Mouse (Mus musculus): ENCODE results near the gene Srsf5.

The Srsf5 gene

DNA sequence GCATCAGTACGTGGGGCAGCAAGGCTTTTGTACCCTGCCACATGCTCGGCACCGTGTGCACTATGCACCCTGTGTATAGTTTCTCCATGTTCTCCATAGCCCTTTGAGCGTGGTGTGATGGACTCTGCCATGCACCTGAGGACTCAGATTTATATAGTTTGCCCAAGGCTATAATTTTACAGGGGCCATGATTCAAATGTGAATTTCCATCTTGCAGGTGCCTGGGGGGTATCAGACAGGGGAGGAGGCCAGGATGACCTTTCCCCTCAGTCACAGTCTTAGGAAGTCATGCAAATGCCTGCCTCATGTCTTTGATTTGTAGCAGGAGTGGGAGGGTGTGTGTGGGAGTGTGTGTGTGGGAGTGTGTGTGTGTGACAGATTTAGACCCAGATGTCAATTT lies 52.3 kb downstream of the Srsf5 start:
- DNase-seq (ENCODE audit: low spot score in 2 of 2) = no peak

DNA sequence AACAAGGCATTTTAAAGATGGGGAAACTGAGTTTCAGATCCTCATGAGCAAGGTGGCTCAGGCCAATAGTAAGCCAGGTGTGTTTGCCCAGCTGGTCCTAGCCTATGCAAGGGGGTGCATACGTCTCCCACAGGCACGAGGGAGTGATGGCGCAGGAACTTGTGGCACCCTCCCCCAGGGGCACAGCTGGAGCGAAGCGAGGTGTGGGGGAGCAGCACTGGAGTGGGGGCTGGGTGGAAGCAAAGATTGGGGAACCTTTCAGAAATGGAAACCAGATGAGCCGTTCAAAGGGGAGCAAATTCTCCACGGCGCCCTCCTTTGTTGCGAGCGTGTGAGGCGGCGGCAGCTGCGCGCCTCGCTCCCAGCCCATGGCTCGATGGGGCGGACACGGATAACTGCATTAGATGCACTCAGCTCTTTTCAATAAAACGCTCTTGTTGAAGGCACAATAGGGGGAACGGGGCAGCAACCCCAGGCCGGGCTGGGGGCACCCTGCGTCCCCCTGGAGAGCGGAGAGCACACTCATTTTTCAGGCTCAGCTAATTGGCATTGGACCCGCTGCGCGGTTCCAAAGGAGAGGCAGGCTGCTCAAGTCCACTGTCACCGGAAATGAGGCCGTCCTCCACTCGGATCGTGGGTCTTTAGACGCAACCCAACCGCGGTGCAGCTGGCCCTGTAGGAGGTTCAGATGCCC lies 53.4 kb downstream of the Srsf5 start:
- DNase-seq (ENCODE audit: low spot score in 2 of 2) = no peak
